Mouse (Mus musculus): ENCODE results near the gene Myl6b.
A peak's percentile ranks its signal among the peaks of the same experiment; 100 is the strongest.
"Not testable (repeated sequence)": the region's sequence is repeated elsewhere in the genome, so short reads cannot be mapped to it uniquely, and the experiment has no call there.

Myl6b gene

DNA sequence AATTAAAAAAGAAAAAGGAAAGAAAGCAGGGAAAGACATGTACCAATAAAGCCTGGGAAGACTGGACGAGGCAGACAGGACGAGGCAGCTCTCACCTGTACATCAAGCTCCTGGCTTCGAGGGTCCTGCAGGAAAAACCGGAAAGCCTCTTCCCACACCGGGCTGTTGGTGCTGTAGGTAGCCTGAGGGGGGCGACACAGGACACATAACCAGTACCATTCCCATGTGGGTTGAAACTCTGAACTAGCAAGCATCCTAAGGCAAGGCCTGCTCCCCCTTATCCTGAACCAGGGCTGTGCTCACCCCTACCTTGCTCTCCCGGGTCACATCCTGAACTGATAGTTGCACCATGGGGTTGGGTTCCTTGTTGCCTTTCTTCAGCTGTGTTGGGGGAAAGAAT lies 20.3 kb upstream of the Myl6b start:
- DNase-seq (ENCODE audit: low spot score in 2 of 2) = no peak

DNA sequence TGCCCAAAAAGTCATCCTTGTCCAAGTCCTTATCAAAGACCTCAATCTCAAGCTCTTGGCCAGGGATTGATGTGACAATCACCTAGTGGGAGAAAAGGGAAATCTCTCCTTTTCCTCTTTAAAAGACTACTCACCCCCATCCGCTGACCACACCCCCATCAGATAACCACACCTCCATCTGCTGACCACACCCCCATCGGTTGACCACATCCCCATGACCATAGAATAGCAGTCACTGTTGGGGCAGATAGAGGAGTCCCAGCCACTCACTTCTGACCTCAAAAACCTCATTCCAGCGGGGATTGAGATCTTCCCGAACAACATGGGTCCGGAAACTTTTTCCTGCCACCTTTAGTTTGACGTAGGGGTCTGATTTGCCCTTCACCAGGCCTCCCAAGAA lies 18.2 kb upstream of the Myl6b start:
- DNase-seq (ENCODE audit: low spot score in 2 of 2) = no peak

DNA sequence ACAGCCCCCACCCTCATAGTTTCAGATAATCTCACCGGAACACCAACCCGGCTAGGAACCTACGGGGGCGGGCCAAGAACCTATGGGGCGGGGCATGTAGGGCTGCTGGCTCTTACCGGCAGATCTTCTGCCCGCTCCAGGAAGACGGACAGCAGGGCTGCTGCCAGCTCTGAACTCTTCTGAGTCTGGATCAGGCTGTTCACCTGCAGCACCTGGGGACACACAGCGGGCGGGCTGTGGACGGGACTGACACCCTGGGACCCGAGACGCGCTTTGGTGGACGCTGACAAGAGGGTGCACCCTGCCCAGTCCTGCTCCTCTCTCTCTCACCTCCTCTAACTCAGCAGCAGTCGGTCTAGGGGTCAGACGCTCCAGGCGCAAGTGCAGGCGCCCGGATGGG lies 17.5 kb upstream of the Myl6b start:
- no peak for DNase-seq (ENCODE audit: low spot score in 2 of 2)

DNA sequence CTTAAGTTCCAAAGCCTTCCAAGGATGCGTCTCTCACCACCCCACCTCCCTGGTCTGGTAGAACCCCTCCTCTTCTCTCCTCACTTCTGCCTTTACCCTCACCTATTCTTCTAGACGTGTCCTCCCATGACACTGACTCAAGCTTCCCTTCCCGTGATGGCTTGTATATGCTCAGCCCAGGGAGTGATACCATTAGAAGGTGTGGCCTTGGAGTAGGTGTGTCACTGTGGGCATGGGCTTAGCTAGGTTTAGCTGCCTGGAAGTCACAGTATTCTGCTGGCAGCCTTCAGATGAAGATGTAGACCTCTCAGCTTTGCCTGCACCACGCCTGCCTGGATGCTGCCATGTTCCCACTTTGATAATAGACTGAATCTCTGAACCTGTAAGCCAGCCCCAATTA lies 16.6 kb upstream of the Myl6b start:
- DNase-seq (ENCODE audit: low spot score in 2 of 2) = no peak

DNA sequence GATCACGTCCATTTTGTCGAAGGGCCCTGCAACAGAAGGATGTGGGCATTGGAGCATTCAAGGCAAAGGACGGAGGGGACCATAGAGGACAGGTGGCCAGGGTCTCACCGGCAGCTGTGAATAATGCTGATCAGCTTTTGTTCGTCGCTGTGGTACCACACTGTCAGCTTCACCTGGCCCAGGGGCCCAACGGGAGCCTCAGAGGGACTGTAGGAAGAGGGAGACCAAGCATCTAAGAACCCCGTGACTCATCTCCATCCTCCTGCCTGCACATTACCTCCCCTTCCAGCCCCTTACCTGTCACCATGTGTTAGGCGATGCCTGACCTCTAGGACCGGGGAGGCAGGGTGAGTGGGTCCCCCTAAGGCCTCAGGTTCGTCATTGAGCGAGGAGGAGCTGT lies 13.3 kb upstream of the Myl6b start:
- DNase-seq (ENCODE audit: low spot score in 2 of 2) = no peak

DNA sequence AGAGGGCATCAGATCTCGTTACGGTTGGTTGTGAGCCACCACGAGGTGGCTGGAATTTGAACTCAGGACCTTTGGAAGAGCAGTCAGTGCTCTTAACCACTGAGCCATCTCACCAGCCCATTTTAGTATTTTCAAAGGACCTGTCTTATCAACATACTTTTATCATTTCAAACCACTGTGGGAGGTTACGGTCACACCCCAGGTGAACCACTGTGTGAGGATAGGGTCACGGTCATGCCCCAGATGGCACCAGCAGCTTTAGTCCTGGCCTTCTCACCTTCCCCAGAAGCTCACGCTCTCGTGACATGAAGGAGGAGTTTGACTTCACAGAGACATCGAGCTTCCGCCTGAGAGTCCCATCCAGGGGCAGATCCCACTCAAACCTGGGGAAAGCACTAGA lies 12.7 kb upstream of the Myl6b start:
- DNase-seq (ENCODE audit: low spot score in 2 of 2) = no peak

DNA sequence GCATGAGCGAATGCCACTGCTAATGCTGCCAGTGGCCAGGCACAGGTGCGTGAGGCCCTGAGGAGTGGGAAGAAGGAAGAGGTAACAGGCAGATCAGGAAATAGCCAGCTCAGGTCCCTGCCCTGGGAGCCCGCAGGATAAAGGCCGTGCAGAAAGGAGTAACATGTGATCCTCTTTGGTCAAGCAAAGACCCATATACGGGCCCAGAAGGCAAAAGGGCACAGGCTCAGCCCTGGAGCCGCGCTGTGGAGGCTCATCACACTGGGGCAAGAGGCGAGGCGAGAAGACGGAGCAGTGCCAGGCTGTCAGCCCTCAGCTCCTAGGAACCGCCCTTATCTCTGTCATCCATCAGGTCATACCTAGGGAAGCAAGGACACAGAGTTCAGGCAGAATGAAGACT lies 11.8 kb upstream of the Myl6b start:
- no peak for DNase-seq (ENCODE audit: low spot score in 2 of 2)

DNA sequence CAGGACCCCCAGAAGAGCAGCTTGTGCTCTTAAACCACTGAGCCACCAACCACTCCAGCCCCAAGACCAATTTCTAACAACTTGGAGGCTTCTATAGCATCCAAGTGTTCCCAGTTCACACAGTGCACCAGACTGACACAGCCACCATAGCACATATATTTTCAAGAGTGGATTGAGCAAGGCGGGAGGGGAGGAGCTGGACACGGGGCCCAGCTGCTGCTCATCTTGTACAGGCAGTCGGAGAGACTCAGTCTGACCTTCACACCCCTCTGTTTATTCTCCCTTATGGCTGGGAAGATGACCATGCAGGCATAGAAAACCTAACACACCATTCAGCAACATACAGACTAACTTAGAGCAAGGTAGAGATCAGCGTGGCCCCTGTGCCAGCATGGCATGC lies 11.3 kb upstream of the Myl6b start:
- no peak for DNase-seq (ENCODE audit: low spot score in 2 of 2)

DNA sequence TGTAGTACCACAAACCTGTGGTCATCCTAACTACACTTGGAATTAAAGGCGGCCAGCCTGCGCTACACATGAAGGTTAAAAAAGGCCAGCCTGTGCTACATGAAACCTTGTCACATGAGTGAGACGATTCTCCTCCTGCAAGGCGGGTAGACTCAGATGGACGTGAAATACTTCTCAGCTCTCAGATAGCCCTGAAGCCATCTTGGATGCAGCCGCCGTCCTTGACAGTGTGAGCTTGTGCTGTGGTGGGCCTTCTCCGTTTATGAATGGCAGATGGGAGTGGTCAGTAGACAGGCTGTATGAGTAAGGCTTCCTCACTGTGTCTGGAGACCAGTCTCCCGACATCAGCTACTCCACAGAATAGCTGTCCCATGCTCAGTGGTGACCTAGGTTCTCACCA lies 10.7 kb upstream of the Myl6b start:
- DNase-seq (ENCODE audit: low spot score in 2 of 2) = no peak

DNA sequence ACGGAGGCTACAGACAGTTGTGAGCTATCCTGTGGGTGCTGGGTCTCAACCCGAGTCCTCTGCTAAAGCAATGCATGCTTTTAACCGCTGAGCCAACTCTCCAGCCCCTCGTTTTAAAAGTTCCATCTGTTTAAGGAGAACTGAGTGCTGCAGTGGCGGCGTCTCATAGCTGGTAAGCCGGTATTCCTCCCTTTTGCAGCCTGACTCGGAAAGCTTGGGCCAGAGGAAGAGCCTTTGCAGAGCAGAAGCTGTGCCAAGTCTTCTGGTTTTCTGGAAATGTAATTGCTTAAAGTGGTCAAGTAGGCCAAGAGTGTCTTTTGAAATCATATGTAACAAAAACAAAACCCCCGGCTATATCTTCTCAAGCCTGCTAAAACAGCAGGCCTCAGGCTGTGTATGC lies 9.8 kb upstream of the Myl6b start:
- no peak for DNase-seq (ENCODE audit: low spot score in 2 of 2)

DNA sequence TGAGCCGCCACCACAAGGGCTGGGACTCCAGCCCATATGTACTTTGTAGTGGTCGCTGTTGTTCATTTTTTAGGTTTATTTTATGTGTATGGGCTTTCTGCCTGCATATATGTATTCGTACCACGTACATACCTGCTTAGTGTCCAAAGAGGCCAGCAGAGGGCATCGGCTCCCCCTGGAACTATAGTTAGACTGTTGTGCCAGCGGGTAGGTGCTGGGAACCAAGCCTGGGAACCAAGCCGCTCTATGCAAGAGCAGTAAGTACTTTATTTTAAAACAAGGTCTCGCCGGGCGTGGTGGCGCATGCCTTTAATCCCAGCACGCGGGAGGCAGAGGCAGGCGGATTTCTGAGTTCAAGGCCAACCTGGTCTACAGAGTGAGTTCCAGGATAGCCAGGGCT lies 7.5 kb upstream of the Myl6b start:
- no peak for DNase-seq (ENCODE audit: low spot score in 2 of 2)

DNA sequence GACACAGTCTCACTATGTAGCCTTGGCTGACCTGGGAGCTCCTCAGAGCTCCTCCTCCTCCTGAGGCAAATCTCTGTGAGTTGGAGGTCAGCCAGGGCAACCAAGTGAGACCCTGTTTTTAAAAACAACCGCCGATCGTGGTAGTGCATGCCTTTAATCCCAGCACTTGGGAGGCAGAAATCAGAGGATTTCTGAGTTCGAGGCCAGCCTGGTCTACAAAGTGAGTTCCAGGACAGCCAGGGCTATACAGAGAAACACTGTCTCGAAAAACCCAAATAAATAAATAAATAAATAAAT lies 6.8 kb upstream of the Myl6b start:
- DNase-seq (ENCODE audit: low spot score in 2 of 2) = not testable (repeated sequence)

DNA sequence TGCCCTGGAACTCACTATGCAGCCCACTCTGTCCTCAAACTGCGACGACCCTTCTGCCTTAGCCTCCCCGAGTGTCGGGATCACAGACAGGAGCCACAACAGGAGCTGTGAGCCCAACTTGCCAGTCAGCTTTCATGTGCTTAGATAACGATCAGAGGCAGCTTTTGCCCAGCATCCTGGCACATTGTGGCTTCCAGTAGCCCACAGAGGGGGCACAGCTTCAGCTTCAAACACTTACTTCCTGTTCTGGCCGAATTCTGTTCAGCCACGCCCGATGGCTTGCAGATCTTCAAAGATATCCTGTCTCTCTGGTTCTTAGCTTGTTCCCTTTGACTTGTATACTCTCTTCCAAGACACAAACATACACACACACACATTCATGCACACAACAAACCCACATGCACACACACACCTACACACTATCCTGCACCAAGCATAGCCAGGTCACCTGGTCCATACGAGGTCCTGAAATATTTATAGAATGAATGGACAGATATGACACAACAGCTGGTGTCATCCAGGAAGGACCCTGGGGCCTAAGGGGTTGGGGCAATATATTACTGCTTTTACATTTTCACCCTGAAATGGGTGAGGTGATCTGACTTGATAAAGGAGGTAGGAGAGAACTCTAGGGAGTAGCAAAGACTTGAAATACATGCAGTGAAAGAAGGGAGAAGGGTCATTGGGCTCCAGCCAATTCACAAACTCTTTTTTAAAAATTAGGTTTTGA lies 6.3 kb upstream of the Myl6b start:
- DNase-seq (ENCODE audit: low spot score in 2 of 2) = no peak

DNA sequence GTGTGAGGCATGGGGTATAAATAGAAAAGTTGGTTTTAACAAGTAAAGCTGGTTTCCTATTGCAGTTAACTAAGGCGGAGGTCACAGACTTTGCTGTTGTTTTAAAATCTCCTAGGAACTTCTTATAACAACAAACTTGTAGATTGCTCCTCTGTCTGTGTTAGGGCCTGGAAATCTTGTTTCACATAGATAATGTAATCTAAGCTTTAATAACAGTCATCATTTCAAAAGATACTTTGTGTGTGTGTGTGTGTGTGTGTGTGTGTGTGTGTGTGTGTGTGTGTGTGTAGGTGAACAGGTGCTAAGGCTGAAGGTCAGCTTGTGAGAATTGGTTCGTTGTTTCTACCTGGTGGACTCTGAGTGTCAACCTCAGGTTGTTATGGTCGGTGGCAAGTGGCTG lies 5.5 kb upstream of the Myl6b start:
- no peak for DNase-seq (ENCODE audit: low spot score in 2 of 2)

DNA sequence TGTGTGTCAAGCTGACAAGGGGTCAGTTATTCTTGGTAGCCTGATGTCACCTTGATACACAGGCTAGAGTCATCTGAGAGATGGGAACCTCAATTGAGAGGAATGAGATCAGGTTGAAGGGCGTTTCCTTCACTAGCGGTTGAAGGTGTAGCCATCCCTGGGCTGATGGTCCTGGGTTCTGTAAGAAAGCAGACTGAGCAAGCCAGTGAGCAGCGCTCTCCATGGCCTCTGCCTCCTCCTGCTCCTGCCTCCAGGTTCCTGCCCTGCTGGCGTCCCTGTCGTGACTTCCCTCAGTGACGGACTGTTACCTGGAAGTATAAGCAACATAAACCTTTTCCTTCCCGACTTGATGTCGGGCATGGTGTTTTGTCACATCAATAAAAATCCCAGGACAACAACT lies 5.0 kb upstream of the Myl6b start:
- DNase-seq (ENCODE audit: low spot score in 2 of 2) = no peak

DNA sequence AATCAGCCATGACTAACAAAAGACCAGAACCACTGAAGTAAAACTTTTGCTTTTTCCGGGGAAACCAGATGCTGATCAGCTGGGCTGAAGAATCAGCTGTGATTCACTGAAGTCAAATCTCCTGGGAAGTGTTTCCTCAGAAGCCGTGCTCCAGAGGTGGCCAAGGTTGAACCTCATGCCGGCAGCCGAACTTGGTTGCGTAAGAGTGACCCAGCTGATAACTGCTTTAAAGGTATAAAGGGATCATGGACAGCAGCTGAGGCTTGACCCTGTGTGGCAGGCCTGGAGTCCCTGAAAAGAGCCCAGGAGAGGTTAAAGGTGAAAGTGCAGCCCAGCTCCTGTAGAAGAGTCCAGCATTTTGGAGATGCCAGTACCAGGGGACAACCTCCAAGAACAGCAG lies 3.9 kb upstream of the Myl6b start:
- DNase-seq (ENCODE audit: low spot score in 2 of 2) = no peak

DNA sequence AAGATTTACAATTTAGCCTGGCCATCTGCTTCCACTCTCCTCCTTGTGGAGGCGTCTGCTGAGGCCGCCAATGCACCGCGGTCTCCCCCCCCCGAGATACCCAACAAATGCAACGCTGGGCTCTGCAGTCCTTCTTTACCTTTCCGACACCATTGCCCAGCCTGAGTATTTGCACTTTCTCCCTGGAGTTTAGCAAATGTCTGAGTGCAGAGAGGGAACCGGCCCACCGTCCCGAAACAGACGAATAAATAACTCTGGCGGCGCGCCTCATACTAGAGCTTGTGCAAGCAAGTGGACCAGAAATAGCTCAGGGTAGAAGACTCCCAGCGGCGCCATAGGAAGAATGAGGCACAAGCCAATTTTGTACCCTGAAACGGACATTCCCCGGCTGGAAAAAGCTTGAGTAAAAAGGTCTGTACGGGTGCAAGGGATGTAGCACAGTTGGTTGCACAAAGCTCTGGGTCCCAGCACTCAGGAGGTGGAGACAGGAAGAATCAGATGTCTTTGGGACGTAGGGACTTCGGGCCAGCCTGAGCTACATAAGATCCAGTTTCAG lies 709 bp upstream of the Myl6b start:
- DNase-seq (ENCODE audit: low spot score in 2 of 2) = peak in 1 of 2 experiments; percentile 40

DNA sequence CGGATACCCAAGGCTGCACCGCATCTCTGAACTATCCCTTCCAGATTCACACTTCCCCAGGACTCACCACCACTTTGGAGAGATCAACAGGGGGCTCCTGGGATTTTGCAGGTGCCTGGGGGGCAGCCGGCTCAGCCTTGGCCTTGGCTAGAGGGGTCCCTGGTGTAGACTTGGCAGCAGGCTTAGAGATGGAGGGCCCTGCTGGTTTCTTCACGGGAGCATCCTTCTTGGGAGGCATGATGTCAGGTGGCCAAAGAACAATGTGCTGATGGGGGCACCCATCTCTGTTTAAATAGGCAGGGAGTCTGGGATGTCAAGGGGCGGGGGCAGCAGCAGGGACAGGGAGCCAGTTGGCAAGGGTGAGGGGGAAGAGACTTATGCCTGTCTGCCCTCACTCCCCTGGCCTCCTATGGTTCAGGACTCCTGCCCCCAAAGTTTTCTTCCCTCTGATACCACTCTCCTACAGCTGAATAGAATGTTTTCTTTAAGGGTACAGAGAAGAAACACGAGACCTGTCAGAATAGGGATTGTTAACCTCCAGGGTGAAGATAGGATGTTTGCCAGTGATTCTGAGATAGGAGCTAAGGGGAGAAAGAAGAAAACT lies 1.2 kb downstream of the Myl6b start:
- no peak for DNase-seq (ENCODE audit: low spot score in 2 of 2)

DNA sequence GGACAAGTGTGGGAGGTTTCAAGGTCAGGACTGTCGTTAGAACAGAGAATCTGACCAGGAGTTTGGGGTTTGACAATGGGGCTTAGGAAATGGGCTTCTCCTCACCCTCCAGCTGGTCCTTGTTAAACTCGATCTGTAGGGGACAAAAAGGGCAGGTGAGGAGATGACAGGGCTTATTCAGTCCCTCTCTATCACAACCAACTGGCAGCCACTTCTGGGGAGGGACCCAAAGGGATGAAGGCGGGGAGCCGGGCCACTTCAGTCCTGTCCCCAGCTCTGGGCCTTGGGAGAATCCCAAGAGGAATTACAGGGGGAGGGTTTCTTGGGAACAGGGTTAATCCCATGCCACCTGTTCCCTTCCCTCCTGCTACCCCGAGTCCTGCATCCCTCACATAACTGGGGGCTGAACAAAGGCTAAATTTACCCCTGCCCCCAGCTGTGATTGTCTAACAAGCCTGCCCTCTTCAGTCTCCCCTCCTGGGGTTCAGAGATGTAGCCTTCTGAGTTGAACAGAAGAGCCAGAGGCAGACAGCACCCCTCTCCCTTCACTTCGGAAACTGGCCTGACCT lies 1.9 kb downstream of the Myl6b start:
- no peak for DNase-seq (ENCODE audit: low spot score in 2 of 2)

DNA sequence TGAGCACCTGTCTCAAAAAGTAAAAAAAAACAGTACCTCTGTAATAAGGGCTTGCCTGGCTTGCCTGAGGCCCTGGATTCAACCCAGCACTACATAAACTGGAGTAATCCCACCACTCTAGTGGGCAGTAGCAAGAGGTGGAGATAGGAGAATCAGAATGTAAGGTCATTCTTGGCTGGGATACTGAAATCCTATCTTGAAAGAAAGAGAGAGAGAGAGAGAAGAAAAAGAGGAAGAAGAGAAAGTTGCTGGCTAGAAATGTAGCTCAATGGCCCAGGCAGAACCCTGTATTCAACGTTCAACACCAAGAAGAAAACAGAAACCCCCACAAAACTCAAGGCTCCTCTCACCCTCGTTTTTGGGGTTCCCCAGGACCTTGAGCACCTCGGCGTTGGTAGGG lies 2.6 kb downstream of the Myl6b start:
- DNase-seq (ENCODE audit: low spot score in 2 of 2) = no peak

DNA sequence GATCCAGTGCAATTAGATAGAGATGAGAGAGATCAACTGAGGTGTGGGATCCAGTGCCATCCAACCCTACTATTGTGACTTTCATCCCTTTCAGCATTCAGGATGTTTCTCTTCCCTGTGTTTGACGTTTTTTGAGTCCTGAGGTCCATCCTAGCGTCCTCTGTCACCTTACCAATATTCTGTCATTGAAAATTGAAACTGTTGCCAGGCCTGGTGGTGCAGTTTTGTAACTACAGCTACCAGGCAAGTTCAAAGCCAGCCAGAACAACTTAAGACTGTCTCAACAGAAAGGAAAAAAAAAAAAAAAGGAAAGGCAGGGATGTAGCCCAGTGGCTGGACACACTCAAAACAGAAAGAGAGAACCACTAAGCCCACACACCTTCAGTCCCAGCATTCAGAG lies 3.2 kb downstream of the Myl6b start:
- no peak for DNase-seq (ENCODE audit: low spot score in 2 of 2)

DNA sequence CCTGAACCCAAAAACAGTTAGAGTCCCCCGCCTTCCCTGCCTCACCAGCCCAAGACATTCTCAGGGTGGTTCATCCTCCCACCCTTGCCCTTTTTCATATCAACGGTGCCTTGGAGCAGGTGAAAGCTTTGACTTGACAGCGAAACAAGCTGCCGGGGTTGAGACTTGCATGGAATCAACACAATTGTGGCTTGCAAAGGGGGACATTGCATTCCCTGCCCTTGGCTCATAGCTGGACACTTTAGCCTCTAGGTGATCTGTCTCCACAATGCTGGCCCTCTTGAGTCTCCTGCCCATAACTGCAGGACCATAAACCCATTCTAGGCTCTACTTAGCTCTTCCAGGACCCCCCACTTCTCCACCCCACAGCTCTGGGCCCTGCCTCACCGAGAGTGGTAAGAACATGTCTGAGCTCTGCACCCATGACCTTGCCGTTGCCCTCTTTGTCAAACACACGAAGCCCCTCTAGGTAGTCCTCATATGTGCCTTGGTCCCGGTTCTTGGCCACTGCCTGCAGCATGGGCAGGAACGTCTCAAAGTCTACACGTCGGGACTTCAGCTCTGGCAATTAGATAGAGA lies 3.7 kb downstream of the Myl6b start:
- no peak for DNase-seq (ENCODE audit: low spot score in 2 of 2)

Data from spleen, postnatal 14 days (tissue).